Mouse (Mus musculus) intestine, embryonic 15.5 days (tissue): ENCODE data around the gene Bhlhe23. TPM values are rescaled to one million over a fixed set of nuclear protein-coding genes. Genes with fewer than 3 reads are reported as not detected.

Source experiments
- ATAC-seq: fragments of 200-750 bp; cut with Nextera tagmentation; 2 replicates; pipeline ENCODE4 v1.8.0; 2017; ENCODE audit warnings: moderate TSS enrichment, moderate library complexity
- H3K27ac ChIP-seq: fragments of 300-500 bp; sonication (generic); 2 replicates; pipeline ENCODE4 v1.5.1; 2015; ENCODE audit warnings: mild to moderate bottlenecking, inconsistent platforms
- H3K27me3 ChIP-seq: fragments of 300-500 bp; sonication (generic); replicated peaks from 2 replicates; pipeline ENCODE4 v1.6.1; 2015; ENCODE audit warnings: inconsistent platforms
- H3K36me3 ChIP-seq: fragments of 300-500 bp; sonication (generic); 2 replicates; pipeline ENCODE4 v1.6.1; 2015; ENCODE audit warnings: inconsistent platforms
- H3K4me1 ChIP-seq: fragments of 300-500 bp; sonication (generic); replicated peaks from 2 replicates; pipeline ENCODE4 v1.6.1; 2015; ENCODE audit warnings: inconsistent platforms
- H3K4me2 ChIP-seq: fragments of 300-500 bp; sonication (generic); replicated peaks from 2 replicates; pipeline ENCODE4 v1.6.1; 2015; ENCODE audit warnings: mild to moderate bottlenecking, inconsistent platforms
- H3K4me3 ChIP-seq: fragments of 300-500 bp; sonication (generic); replicated peaks from 2 replicates; pipeline ENCODE4 v1.5.1; 2015; ENCODE audit warnings: inconsistent platforms
- H3K9ac ChIP-seq: fragments of 300-500 bp; sonication (generic); 2 replicates; pipeline ENCODE4 v1.6.1; 2015; ENCODE audit warnings: inconsistent platforms
- H3K9me3 ChIP-seq: fragments of 300-500 bp; sonication (generic); 2 replicates; pipeline ENCODE4 v1.6.1; 2016; ENCODE audit warnings: inconsistent platforms
- WGBS: fragments of 180-500 bp; shearing (Covaris S2); methylation state at CpG from one replicate; pipeline ENCODE4 v1.1.7; 2015; 5-methylcytosine and 5-hydroxymethylcytosine counted together
- polyA plus RNA-seq: library from polyadenylated mRNA; unstranded; fragments of >200 nt; fragmentation: Nextera tagmentation; extraction: Ambion mirVana; gene quantifications from 2 replicates; pipeline ENCODE4 v1.2.1, GENCODE M21; 2015

The Bhlhe23 gene
- polyA plus RNA-seq, 1 experiment from 2014 or later: not detected

DNA sequence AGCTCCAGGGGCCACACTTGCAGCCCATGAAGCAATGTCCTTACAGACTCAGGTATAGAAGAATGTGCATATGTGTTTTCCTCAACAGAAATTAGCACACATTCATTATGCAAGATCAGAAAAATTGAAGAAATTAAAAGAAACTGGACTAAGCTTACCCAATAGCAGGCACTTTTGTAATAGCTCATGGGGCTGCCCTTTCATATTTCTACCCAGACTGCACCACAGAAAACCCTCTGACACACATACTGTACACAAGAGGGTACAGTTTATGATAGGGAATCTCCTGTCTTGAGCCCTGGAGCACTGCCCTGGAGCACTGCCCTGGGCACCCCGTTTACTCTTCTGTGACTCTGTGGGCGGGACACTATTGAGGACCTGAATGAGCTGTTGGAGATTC, 38.7 kb downstream of the Bhlhe23 start:
- 78% methylated on average over 2 of the region's 2 CpGs for WGBS
- no peaks in the 10 kb centered on the region for H3K9me3 ChIP-seq
- no peaks in the 10 kb centered on the region for H3K4me1 ChIP-seq
- no peak overlapping the region for H3K4me2 ChIP-seq
- no peaks in the 10 kb centered on the region for H3K27me3 ChIP-seq
- no peak overlapping the region for H3K9ac ChIP-seq
- H3K36me3 ChIP-seq: no peaks in the 10 kb centered on the region
- ATAC-seq: no peak
- no peak overlapping the region for H3K4me3 ChIP-seq
- H3K27ac ChIP-seq: no peak overlapping the region

- Histone ChIP-seq H3K9me3 (no peaks in the 10 kb centered on the region), H3K9ac (no peak overlapping the region), H3K4me3 (no peak overlapping the region), H3K27ac (no peak overlapping the region), H3K4me2 (no peak overlapping the region), H3K27me3 (no peaks in the 10 kb centered on the region), H3K4me1 (no peaks in the 10 kb centered on the region), H3K36me3 (no peaks in the 10 kb centered on the region)
- no peak for ATAC-seq
- 83% methylated on average over 7 of the region's 7 CpGs for WGBS
Measured at GRCm38 (mm10) chr2:180735232-180735631, 41.5 kb downstream of the Bhlhe23 start.

- Histone ChIP-seq H3K4me2 (no peak overlapping the region), H3K4me3 (no peak overlapping the region), H3K27ac (no peak overlapping the region), H3K36me3 (no peaks in the 10 kb centered on the region), H3K9me3 (no peaks in the 10 kb centered on the region), H3K4me1 (no peaks in the 10 kb centered on the region), H3K9ac (no peak overlapping the region), H3K27me3 (no peaks in the 10 kb centered on the region)
- ATAC-seq: 0 out of 2 replicates have a peak, but pooled peaks have one; percentile 32
- 63% methylated on average over 6 of the region's 6 CpGs for WGBS
Measured at GRCm38 (mm10) chr2:180731984-180732383, 44.7 kb downstream of the Bhlhe23 start.

DNA sequence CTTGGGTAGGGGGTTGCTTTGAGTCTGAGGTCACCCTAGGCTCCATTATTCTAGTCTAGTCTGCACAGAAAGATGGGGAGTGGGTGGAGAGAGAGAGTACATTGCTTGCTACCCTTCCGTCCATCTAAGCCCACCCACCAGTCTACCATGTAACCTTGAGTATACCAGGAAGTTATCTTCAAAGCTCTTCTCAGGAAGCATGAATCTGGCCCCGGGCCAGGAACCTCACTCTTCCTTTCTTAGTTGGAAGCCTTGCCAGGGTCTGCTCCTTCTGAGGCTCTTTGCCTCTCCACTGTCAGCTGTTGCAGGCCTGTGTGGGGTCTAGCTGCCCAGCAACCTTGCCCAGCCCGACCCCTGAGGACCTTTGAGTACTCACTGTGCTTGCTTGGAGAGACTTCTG, 45.7 kb downstream of the Bhlhe23 start:
- Histone ChIP-seq H3K9me3 (no peaks in the 10 kb centered on the region), H3K4me2 (no peak overlapping the region), H3K27me3 (no peaks in the 10 kb centered on the region), H3K9ac (no peak overlapping the region), H3K4me3 (no peak overlapping the region), H3K36me3 (no peaks in the 10 kb centered on the region), H3K4me1 (no peaks in the 10 kb centered on the region), H3K27ac (no peak overlapping the region)
- no peak for ATAC-seq
- WGBS: 62% methylated on average over 3 of the region's 3 CpGs

GRCm38 (mm10) chr2:180727613-180728021, 49.1 kb downstream of the Bhlhe23 start:
- Histone ChIP-seq H3K27ac (no peak overlapping the region), H3K27me3 (no peaks in the 10 kb centered on the region), H3K4me1 (peaks cover 11% of the 10 kb centered on the region; the same call in 1 of the 2 replicates), H3K9ac (no peak overlapping the region), H3K36me3 (no peaks in the 10 kb centered on the region), H3K4me2 (no peak overlapping the region), H3K9me3 (no peaks in the 10 kb centered on the region), H3K4me3 (no peak overlapping the region)
- WGBS: 55% methylated on average over 4 of the region's 4 CpGs
- no peak for ATAC-seq

GRCm38 (mm10) chr2:180726658-180727442, 49.9 kb downstream of the Bhlhe23 start:
- 0 out of 2 replicates have a peak overlapping the region, but pooled peaks have one; percentile 36 for H3K27ac ChIP-seq
- ATAC-seq: no peak

GRCm38 (mm10) chr2:180725856-180726629, 50.7 kb downstream of the Bhlhe23 start:
- H3K4me2 ChIP-seq: peak overlapping the region; percentile 62
- ATAC-seq: no peak
- no peaks in the 10 kb centered on the region for H3K27me3 ChIP-seq
- no peaks in the 10 kb centered on the region for H3K9me3 ChIP-seq
- H3K9ac ChIP-seq: no peak overlapping the region
- peaks cover 11% of the 10 kb centered on the region; the same call in 1 of the 2 replicates for H3K4me1 ChIP-seq
- H3K27ac ChIP-seq: no peak overlapping the region
- peak overlapping the region; percentile 26; the same call in 1 of the 2 replicates for H3K4me3 ChIP-seq
- peaks cover 11% of the 10 kb centered on the region for H3K36me3 ChIP-seq
- 18% methylated on average over 8 of the region's 8 CpGs for WGBS

More at GRCm38 (mm10) chr2:180726658-180727442, 49.9 kb downstream of the Bhlhe23 start:
- Histone ChIP-seq H3K27me3 (no peaks in the 10 kb centered on the region), H3K9ac (no peak overlapping the region), H3K4me2 (no peak overlapping the region), H3K4me1 (peaks cover 11% of the 10 kb centered on the region; the same call in 1 of the 2 replicates), H3K36me3 (peaks cover 5% of the 10 kb centered on the region), H3K4me3 (no peak overlapping the region), H3K9me3 (no peaks in the 10 kb centered on the region)
- WGBS: 50% methylated on average over 6 of the region's 6 CpGs

DNA sequence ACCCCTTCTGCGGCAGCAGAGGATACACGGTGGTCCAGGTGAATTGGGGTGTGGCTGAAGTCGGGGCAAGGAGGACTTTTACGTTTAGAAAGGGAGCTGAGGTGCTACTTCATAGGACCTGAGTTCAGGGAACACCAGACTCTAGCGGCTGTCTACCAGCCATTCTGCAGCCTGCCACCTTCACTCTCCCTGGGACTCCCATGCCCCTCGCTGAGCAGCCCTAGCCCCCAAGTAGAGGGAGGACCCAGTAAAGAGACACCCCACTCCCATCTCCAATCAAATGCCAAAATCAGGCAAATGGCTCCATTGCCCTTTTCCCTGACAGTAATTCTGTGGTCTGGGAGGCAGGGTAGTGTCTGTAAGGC, 51.3 kb downstream of the Bhlhe23 start:
- Histone ChIP-seq H3K27me3 (no peaks in the 10 kb centered on the region), H3K4me3 (peak overlapping the region; percentile 26), H3K27ac (no peak overlapping the region), H3K4me1 (peaks cover 11% of the 10 kb centered on the region; the same call in 1 of the 2 replicates), H3K9me3 (no peaks in the 10 kb centered on the region), H3K36me3 (peaks cover 15% of the 10 kb centered on the region), H3K4me2 (peak overlapping the region; percentile 62), H3K9ac (peak overlapping the region; percentile 36; the same call in 1 of the 2 replicates)
- peak; percentile 29 for ATAC-seq
- WGBS: 7% methylated on average over 6 of the region's 6 CpGs

DNA sequence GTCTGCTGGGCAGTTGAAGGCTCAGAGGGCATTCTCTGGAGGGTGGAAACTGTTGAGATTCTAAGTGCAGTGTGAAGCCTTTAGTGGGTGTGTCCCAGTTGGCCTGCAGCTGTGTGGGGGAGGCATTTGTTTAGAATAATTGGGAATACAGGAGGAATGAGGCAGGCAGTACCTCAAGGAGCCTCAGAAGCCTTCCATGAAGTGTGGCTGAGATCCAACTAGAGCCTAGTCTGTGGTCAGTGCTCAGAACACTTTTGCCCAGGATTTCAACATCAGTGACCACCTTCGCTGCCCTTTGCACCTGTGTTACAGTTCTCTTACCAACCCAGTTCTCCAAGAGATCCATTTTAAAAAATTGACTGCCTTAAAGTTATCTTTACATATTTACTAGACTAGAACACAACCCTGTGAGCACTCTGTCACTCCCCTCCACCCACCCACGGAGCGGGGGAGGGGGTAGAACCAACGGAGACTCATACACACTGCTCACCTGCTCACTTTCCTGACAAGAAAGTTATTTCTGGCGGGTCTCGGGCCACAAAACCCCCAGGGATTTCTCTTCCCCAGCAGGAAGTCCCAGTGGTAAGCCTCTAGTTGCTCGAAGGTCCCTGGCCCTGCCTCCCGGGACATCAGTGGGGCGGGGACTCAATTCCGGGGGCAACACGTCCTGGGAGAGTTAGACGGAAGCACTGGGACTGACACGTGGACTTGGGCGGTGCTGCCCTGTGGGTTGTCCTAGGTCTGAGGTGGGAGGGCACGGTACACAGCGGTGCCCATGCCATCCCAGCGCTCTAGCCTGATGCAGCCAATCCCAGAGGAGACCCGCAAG, 51.9 kb downstream of the Bhlhe23 start, which contains the start of gene Slc17a9:
Gene Slc17a9, plus strand, starts transcription at position 679 of the 829 bp plus-strand sequence.
- Histone ChIP-seq H3K4me2 (peak within 1 kb of the TSS; percentile 62), H3K36me3 (peaks cover 17% of the 10 kb centered on the region), H3K4me1 (peaks cover 11% of the 10 kb centered on the region; the same call in 1 of the 2 replicates), H3K27me3 (no peaks in the 10 kb centered on the region), H3K27ac (0 out of 2 replicates have a peak within 1 kb of the TSS, but pooled peaks have one; percentile 48), H3K4me3 (peak within 1 kb of the TSS; percentile 26), H3K9ac (peak within 1 kb of the TSS; percentile 36), H3K9me3 (no peaks in the 10 kb centered on the region)
- WGBS: 6% methylated on average over 18 of the region's 18 CpGs
- peak; percentile 91 for ATAC-seq
